Mouse (Mus musculus) embryonic facial prominence, embryonic 15.5 days (tissue): ENCODE data around the gene Parp12. TPM values are rescaled to one million over a fixed set of nuclear protein-coding genes. Genes with fewer than 3 reads are reported as not detected.

Source experiments
- ATAC-seq: fragments of 200-750 bp; cut with Nextera tagmentation; 2 replicates; pipeline ENCODE4 v1.8.0; 2017; ENCODE audit warnings: low read depth, moderate TSS enrichment; ENCODE audit not compliant: insufficient number of reproducible peaks, low FRiP score, low TSS enrichment
- H3K27ac ChIP-seq: fragments of 300-500 bp; sonication (generic); replicated peaks from 2 replicates; pipeline ENCODE4 v1.5.1; 2015; ENCODE audit warnings: mild to moderate bottlenecking, inconsistent platforms
- H3K27me3 ChIP-seq: fragments of 300-500 bp; sonication (generic); 2 replicates; pipeline ENCODE4 v1.6.1; 2015; ENCODE audit warnings: inconsistent platforms
- H3K36me3 ChIP-seq: fragments of 300-500 bp; sonication (generic); 2 replicates; pipeline ENCODE4 v1.6.1; 2015; ENCODE audit warnings: mild to moderate bottlenecking, inconsistent platforms
- H3K4me1 ChIP-seq: fragments of 300-500 bp; sonication (generic); 2 replicates; pipeline ENCODE4 v1.6.1; 2015; ENCODE audit warnings: inconsistent platforms
- H3K4me2 ChIP-seq: fragments of 300-500 bp; sonication (generic); replicated peaks from 2 replicates; pipeline ENCODE4 v1.6.1; 2015; ENCODE audit warnings: mild to moderate bottlenecking, inconsistent platforms
- H3K4me3 ChIP-seq: fragments of 300-500 bp; sonication (generic); replicated peaks from 2 replicates; pipeline ENCODE4 v1.5.1; 2015; ENCODE audit warnings: mild to moderate bottlenecking, inconsistent platforms
- H3K9ac ChIP-seq: fragments of 300-500 bp; sonication (generic); 2 replicates; pipeline ENCODE4 v1.6.1; 2015; ENCODE audit warnings: inconsistent platforms
- H3K9me3 ChIP-seq: fragments of 300-500 bp; sonication (generic); replicated peaks from 2 replicates; pipeline ENCODE4 v1.6.1; 2016; ENCODE audit warnings: inconsistent platforms
- WGBS: fragments of 180-500 bp; shearing (Covaris S2); methylation state at CpG from one replicate; pipeline ENCODE4 v1.1.7; 2015; 5-methylcytosine and 5-hydroxymethylcytosine counted together
- polyA plus RNA-seq: library from polyadenylated mRNA; unstranded; fragments of >200 nt; fragmentation: Nextera tagmentation; extraction: Ambion mirVana; gene quantifications from 2 replicates; pipeline ENCODE4 v1.2.1, GENCODE M21; 2015

The Parp12 gene
- polyA plus RNA-seq, 1 experiment from 2014 or later = 12.0 TPM

DNA sequence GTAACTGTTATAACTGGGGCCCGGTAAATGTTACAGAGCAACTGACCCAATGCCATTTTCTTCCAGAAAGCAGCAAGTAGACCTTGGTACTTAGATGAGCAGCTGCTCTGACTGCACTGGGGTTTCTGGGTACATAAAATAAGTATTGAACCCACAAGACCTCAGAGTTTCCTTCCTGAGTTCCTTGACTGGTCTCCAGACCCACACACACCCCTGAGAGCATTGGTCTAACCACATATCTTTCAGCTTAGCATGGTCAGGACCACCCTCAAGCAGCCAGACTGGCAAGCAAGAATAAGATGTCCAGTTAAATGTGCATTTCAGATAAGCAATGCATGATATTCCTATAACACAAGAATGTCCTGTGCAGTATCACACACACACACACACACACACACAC lies 61.0 kb downstream of the Parp12 start:
- no peak for ATAC-seq
- no peak overlapping the region for H3K4me3 ChIP-seq
- peaks cover 13% of the 10 kb centered on the region for H3K4me1 ChIP-seq
- 0 out of 2 replicates have a peak, but pooled peaks cover 3% of the 10 kb centered on the region for H3K27me3 ChIP-seq
- WGBS = 97% methylated on average over 1 of the region's 1 CpGs
- no peak overlapping the region for H3K4me2 ChIP-seq
- no peak overlapping the region for H3K27ac ChIP-seq
- no peak overlapping the region for H3K9ac ChIP-seq
- H3K36me3 ChIP-seq = no peaks in the 10 kb centered on the region
- no peaks in the 10 kb centered on the region for H3K9me3 ChIP-seq

- H3K4me2 ChIP-seq = 0 out of 2 replicates have a peak overlapping the region, but pooled peaks have one; percentile 3
- 47% methylated on average over 7 of the region's 7 CpGs for WGBS
- H3K4me1 ChIP-seq = peaks cover 13% of the 10 kb centered on the region
- H3K36me3 ChIP-seq = no peaks in the 10 kb centered on the region
- H3K27ac ChIP-seq = no peak overlapping the region
- H3K9me3 ChIP-seq = no peaks in the 10 kb centered on the region
- no peak for ATAC-seq
- H3K4me3 ChIP-seq = no peak overlapping the region
- H3K9ac ChIP-seq = no peak overlapping the region
- 0 out of 2 replicates have a peak, but pooled peaks cover 3% of the 10 kb centered on the region for H3K27me3 ChIP-seq
Measured at GRCm38 (mm10) chr6:39055831-39056261, 62.3 kb downstream of the Parp12 start.

GRCm38 (mm10) chr6:39054878-39055508 lies 63.2 kb downstream of the Parp12 start:
- Histone ChIP-seq H3K27ac (no peak overlapping the region), H3K27me3 (peaks cover 9% of the 10 kb centered on the region; the same call in 1 of the 2 replicates)
- no peak for ATAC-seq

DNA sequence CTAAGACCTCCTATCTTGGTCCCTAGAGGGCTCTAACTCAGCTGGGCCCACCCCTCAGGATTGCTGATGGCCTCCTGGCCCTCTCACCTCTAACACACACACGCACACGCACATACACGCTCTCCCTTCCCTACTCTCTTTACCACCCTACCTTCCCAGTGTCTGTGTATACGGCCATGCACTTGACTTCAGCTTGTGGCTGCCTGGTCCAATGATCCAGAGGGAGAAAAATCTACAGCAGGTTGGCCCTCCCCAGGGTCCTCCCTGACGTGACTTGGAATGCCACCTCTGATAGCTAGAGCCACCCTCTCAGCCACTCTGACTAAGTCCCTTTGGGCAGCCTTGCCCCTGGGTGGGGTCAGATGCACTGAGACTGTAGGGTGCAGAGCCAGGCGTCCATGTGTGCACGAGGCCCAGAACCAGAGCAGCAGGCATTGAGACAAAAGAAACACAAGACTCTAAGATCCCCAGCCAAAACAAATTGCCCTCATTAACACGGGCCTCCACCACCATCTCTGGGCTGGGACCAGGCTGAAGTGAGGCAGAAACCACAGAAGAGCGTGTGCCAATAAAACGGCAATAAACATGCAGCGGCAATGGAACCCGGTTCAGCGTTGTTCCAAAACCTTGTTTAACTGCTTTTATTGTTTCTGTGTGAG lies 63.8 kb downstream of the Parp12 start:
- no peaks in the 10 kb centered on the region for H3K9me3 ChIP-seq
- H3K4me1 ChIP-seq = peaks cover 13% of the 10 kb centered on the region
- H3K4me2 ChIP-seq = no peak overlapping the region
- no peaks in the 10 kb centered on the region for H3K36me3 ChIP-seq
- WGBS = 71% methylated on average over 13 of the region's 13 CpGs
- no peak overlapping the region for H3K27ac ChIP-seq
- no peak for ATAC-seq
- no peak overlapping the region for H3K9ac ChIP-seq
- H3K4me3 ChIP-seq = no peak overlapping the region
- peaks cover 15% of the 10 kb centered on the region for H3K27me3 ChIP-seq

More at GRCm38 (mm10) chr6:39054878-39055508, 63.2 kb downstream of the Parp12 start:
- H3K4me1 ChIP-seq = peaks cover 13% of the 10 kb centered on the region
- no peaks in the 10 kb centered on the region for H3K36me3 ChIP-seq
- H3K4me2 ChIP-seq = no peak overlapping the region
- no peak overlapping the region for H3K9ac ChIP-seq
- H3K4me3 ChIP-seq = no peak overlapping the region
- H3K9me3 ChIP-seq = no peaks in the 10 kb centered on the region
- WGBS = 78% methylated on average over 6 of the region's 6 CpGs

- Histone ChIP-seq H3K4me2 (no peak overlapping the region), H3K4me1 (peaks cover 13% of the 10 kb centered on the region), H3K9me3 (no peaks in the 10 kb centered on the region), H3K27me3 (peaks cover 24% of the 10 kb centered on the region), H3K27ac (no peak overlapping the region), H3K36me3 (no peaks in the 10 kb centered on the region), H3K9ac (no peak overlapping the region), H3K4me3 (no peak overlapping the region)
- ATAC-seq = no peak
- WGBS = 74% methylated on average over 4 of the region's 4 CpGs
Measured at GRCm38 (mm10) chr6:39052636-39053035, 65.5 kb downstream of the Parp12 start.

DNA sequence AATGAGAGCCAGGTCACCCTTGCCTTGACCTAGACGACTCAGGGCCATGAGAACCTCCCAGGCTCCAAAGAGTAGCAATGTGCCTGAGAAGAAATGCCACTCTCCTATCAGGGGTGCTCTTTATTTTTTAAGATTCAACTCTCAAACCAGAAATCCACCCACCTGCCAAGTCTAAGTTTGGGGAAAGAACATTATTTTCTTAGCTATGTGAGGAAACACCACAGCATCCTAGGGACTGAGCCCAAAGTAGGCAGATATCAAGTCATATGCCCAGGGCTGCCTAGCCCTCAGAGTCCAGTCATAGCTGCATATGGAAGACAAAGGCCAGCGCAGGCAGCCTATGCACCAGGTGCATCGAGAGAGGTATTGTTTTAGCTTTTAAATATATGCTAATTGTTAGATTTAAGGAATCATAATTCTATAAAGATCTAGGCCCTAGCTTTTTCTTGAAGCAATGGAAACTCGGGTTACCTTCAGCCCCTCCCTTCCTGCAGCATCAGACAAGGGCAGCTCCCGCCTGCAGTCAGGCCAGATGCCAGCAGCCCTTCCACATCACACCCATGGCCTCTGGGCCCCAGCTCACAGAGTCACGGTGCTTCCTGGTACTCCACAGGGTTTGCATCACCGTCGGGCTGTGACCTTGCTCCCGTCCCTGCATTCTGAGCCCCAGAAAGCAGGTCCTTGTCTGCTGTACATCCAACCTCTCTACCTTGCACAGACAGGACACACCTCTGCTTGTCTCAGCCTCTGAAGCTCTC lies 66.2 kb downstream of the Parp12 start:
- WGBS = 60% methylated on average over 9 of the region's 9 CpGs
- no peak overlapping the region for H3K27ac ChIP-seq
- ATAC-seq = no peak
- H3K9ac ChIP-seq = no peak overlapping the region
- H3K27me3 ChIP-seq = peaks cover 24% of the 10 kb centered on the region
- H3K9me3 ChIP-seq = no peaks in the 10 kb centered on the region
- H3K4me2 ChIP-seq = no peak overlapping the region
- no peaks in the 10 kb centered on the region for H3K36me3 ChIP-seq
- no peak overlapping the region for H3K4me3 ChIP-seq
- peaks cover 13% of the 10 kb centered on the region for H3K4me1 ChIP-seq

GRCm38 (mm10) chr6:39050836-39051235 lies 67.3 kb downstream of the Parp12 start:
- peaks cover 24% of the 10 kb centered on the region for H3K27me3 ChIP-seq
- ATAC-seq = no peak
- no peak overlapping the region for H3K4me3 ChIP-seq
- no peak overlapping the region for H3K27ac ChIP-seq
- H3K9ac ChIP-seq = no peak overlapping the region
- no peaks in the 10 kb centered on the region for H3K9me3 ChIP-seq
- 70% methylated on average over 6 of the region's 6 CpGs for WGBS
- no peak overlapping the region for H3K4me2 ChIP-seq
- H3K36me3 ChIP-seq = no peaks in the 10 kb centered on the region
- peaks cover 10% of the 10 kb centered on the region for H3K4me1 ChIP-seq

DNA sequence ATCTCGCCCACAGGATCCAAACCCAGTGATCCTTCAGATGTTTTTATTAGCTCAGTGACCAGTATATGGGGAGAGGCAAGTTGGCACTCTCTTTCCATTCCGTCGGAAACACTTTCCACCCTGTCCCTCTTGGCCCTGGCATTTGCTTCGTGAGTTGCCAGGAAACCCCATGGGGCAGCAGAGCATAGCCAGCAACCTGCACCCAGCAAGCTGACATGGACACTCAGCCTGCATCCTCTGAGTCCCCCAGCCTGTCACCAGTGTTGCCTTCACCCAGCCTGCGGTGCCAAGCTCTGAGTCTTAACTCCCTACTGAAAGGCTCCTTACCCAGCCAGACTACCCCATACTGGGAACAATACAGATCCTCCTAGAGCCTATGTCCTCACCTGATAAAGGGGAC lies 69.0 kb downstream of the Parp12 start:
- Histone ChIP-seq H3K27me3 (peaks cover 24% of the 10 kb centered on the region), H3K36me3 (no peaks in the 10 kb centered on the region), H3K4me1 (no peaks in the 10 kb centered on the region), H3K9ac (no peak overlapping the region), H3K27ac (no peak overlapping the region), H3K4me2 (no peak overlapping the region), H3K4me3 (no peak overlapping the region), H3K9me3 (no peaks in the 10 kb centered on the region)
- 67% methylated on average over 5 of the region's 5 CpGs for WGBS
- ATAC-seq = no peak

DNA sequence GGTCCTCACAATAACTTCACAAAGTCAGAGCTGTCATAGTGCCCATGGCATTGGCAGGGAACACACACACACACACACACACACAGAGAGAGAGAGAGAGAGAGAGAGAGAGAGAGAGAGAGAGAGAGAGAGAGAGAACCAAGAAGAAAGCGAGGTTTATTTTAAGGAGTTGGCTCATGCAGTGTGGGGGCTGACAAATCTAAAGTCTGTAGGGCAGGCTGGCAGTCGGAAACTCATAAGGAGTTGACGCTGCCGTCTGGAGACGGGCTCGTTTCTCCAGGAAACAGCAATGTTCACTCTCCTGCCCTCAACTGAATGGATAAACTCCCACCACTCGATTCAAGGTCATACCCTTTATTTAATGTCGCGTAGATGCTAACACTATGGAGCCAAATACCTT lies 77.7 kb downstream of the Parp12 start:
- H3K4me2 ChIP-seq = no peak overlapping the region
- H3K9me3 ChIP-seq = no peaks in the 10 kb centered on the region
- H3K27me3 ChIP-seq = no peaks in the 10 kb centered on the region
- no peak overlapping the region for H3K9ac ChIP-seq
- no peaks in the 10 kb centered on the region for H3K4me1 ChIP-seq
- H3K27ac ChIP-seq = no peak overlapping the region
- no peak for ATAC-seq
- H3K36me3 ChIP-seq = no peaks in the 10 kb centered on the region
- H3K4me3 ChIP-seq = no peak overlapping the region
- 74% methylated on average over 9 of the region's 9 CpGs for WGBS
